Mouse (Mus musculus) adrenal gland, postnatal 36 days (tissue): ENCODE measurements around the gene Foxs1. TPM values are rescaled to one million over a fixed set of nuclear protein-coding genes. Genes with fewer than 3 reads are reported as not detected.

ENCODE experiments used
- DNase-seq, 2 experiments: peaks; one replicate each; pipeline ENCODE4 v3.0.0; 2021; ENCODE audit warnings: mixed read lengths in 1 of 2
- total RNA-seq, 2 experiments: library from RNA; stranded (reverse); gene quantifications; 2 replicates each; pipeline ENCODE4 v1.2.3; 2021

Foxs1 gene
- total RNA-seq, 2 experiments from 2014 or later, result 2.7 to 2.8 TPM

DNA sequence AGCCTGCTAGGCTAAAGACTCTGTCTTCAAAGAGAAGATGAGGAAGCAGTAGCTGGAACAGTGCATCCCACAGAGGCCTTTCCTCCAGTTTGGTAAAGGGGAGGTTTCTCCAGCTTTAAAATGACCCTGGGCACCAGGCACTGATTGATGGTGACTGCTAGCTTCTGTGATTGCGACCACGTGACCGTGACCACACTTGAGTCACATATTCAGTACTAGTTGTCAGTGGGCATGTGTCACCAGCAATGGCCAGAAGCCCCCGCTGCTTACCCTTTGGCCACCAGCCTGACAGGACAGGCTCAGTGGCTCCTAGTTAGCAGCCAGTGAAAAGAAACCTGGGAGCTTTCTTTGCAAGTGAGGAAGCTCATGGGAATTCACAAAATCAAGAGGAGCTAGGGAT is 29.4 kb downstream of the Foxs1 start:
- DNase-seq, result peak; percentile 84 to 90

- no peak for DNase-seq
Measured at GRCm38 (mm10) chr2:152902658-152903057, 30.4 kb downstream of the Foxs1 start.

- DNase-seq, result no peak
Measured at GRCm38 (mm10) chr2:152901296-152901695, 31.7 kb downstream of the Foxs1 start.

- no peak for DNase-seq
Measured at GRCm38 (mm10) chr2:152899011-152899410, 34.0 kb downstream of the Foxs1 start.

DNA sequence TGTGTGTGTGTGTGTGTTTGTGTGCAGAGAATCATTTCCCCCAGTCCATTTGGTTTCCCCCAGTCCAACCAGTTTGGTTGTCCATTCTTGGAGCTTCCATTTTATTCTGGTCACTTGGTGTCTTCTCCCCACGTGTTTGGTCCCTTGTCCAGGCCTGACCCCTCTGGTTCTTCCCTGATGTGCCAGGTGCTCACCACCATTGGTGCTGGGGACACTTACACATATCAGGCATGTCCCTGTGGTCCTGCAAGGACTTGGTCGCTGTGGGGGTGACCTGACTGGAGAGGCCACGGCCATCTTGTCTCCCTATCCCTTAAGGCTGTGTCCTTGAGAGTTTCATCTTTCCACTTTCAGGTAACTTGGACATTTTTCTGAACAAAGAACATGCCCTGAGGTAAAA is 36.1 kb downstream of the Foxs1 start:
- no peak for DNase-seq

GRCm38 (mm10) chr2:152895834-152896233 is 37.2 kb downstream of the Foxs1 start:
- no peak for DNase-seq

GRCm38 (mm10) chr2:152888774-152889173 is 44.2 kb downstream of the Foxs1 start:
- no peak for DNase-seq

- DNase-seq, result no peak
Measured at GRCm38 (mm10) chr2:152887230-152887629, 45.8 kb downstream of the Foxs1 start.

DNA sequence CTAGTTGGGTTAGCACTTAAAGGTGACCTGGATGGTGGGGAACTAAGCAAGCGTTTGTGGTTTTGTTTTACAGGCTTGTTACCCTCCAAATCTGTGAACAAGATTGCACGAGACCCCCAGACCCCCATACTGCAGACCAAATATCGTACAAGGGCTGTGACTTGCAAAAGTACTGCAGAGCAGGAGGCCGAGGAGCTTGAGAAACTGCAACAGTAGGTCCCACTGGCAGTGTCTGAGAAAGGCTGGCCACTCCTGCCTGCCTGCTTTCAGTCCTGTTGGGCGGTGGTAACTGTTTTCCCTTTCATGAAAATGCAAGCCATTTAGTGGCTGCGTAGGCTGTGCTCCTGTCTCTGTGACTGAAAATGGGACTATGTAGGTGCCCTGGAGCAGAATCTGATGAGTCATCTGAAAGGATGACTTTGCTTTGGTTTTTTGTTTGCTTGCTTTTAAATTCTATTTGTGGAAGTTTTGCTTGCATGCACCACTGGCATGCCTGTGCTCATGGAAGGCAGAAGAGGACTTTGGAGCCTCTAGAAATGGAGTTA is 48.8 kb downstream of the Foxs1 start:
- no peak for DNase-seq

Other genes with a start within 250 kb of the Foxs1 start
- gene Mcts2, start 246.2 kb downstream of the Foxs1 start, total RNA-seq, result 10 to 100 TPM; 27.2 to 31.7 TPM
- gene Id1, start 197.0 kb downstream of the Foxs1 start, total RNA-seq, result 100 to 1,000 TPM in 1 of 2 experiments, 10 to 100 TPM in 1; 68.4 to 105 TPM
- gene Cox4i2, start 179.0 kb downstream of the Foxs1 start, total RNA-seq, result 1 to 10 TPM; 3.0 to 4.0 TPM
- 10 to 100 TPM; 58.2 to 93.9 TPM for gene Bcl2l1, start 101.5 kb downstream of the Foxs1 start, total RNA-seq
- 1 to 10 TPM; 5.1 to 6.2 TPM for gene Tpx2, start 85.2 kb downstream of the Foxs1 start, total RNA-seq
- gene Mylk2, start 21.9 kb downstream of the Foxs1 start, total RNA-seq, result not detected
- 1 to 10 TPM in 1 of 2 experiments, under 1 TPM in 1; 0.99 to 2.1 TPM for gene Dusp15, start 18.5 kb upstream of the Foxs1 start, total RNA-seq
- under 1 TPM; 0.30 to 0.50 TPM for gene Ttll9, start 29.3 kb upstream of the Foxs1 start, total RNA-seq
- 100 to 1,000 TPM; 175 to 226 TPM for gene Pdrg1, start 82.2 kb upstream of the Foxs1 start, total RNA-seq
- 1 to 10 TPM in 1 of 2 experiments, under 1 TPM in 1; 0.56 to 1.5 TPM for gene Xkr7, start 98.6 kb upstream of the Foxs1 start, total RNA-seq
- 10 to 100 TPM; 10.2 to 11.0 TPM for gene Ccm2l, start 132.7 kb upstream of the Foxs1 start, total RNA-seq
- gene Hck, start 175.3 kb upstream of the Foxs1 start, total RNA-seq, result 1 to 10 TPM; 2.7 to 2.9 TPM
- gene Tm9sf4, start 228.1 kb upstream of the Foxs1 start, total RNA-seq, result 100 to 1,000 TPM; 103 to 118 TPM